Mouse (Mus musculus): ENCODE measurements around the gene Lsm7. TPM values are rescaled to one million over a fixed set of nuclear protein-coding genes. Genes with fewer than 3 reads are reported as not detected.

Gene Lsm7
- total and polyA plus RNA-seq, 3 experiments: 198 to 411 (median 374) TPM

DNA sequence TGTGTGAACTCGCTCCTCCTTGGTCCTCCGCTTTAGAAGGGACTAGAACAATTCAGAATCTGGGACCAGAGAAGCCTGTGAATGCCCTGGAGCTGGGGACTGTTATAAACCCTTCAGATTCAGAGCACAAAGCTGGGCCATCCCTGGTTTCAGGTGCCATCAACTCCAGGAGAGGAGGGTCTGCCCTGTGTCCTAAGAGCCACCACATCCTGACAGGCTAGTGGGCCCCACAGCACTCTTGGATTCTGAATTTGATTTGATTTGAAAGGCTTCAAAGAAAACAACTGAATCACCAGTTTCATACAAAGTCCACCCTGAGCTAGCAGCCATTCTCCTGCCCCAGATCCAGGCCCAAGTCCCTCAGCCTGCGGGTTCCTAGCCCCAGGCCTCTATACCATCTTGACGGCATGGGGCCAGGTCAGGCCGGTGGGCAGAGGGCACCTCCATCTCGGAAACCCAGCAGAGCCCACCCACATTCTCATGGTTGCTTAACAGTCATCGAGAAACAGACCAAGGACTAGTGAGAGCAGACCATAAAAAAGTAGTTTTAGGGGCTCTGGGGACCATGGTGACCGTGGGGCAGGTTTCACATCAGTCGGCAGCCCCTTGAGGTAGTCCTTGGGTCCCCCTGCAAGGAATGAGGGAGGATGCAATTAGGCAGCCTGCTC, 47.4 kb upstream of the Lsm7 start:
- peaks cover 49 to 84% of the 10 kb centered on the region in 2 experiments for H3K36me3 ChIP-seq (replicated peaks in 1 of 2; ENCODE audit: control insufficient read depth in 1 of 2, insufficient read depth in 1 of 2, low read length in 1 of 2)
- dilution Hi-C loops (cut with MboI; ENCODE audit: extremely low pct_ligation_motif_present, extremely low pct_unique_long_range_greater_than_20kb, low sequenced_read_pairs) (no loop called here), in situ Hi-C loops (cut with MboI; ENCODE audit: low pct_ligation_motif_present, low pct_unique_long_range_greater_than_20kb, low sequenced_read_pairs) (no loop called here)
- H3K9ac ChIP-seq (ENCODE audit: insufficient read depth, low read depth): no peak overlapping the region
- H3K4me1 ChIP-seq (ENCODE audit: control insufficient read depth in 1 of 2, insufficient read depth in 2 of 2): peaks cover 8 to 21% of the 10 kb centered on the region in 2 experiments; a peak in 3 of 4 replicates
- TF ChIP-seq MAFK (IDR thresholded peaks at IDR 0.05; ENCODE audit: insufficient replicate concordance, low read length) (no peak), RAD21 (IDR thresholded peaks at IDR 0.05; ENCODE audit: low read depth, low read length) (no peak), ETS1 (conservative IDR thresholded peaks at IDR 0.05; ENCODE audit: low read depth, low read length) (no peak), MYC (IDR thresholded peaks at IDR 0.05; ENCODE audit: low read depth, low read length) (no peak), HCFC1 (IDR thresholded peaks at IDR 0.05; ENCODE audit: low read depth, low read length) (no peak), SIN3A (IDR thresholded peaks at IDR 0.05; ENCODE audit: low read length) (no peak), E2F4 (IDR thresholded peaks at IDR 0.05; ENCODE audit: insufficient replicate concordance, low read depth, low read length) (no peak), ZMIZ1 (IDR thresholded peaks at IDR 0.05; ENCODE audit: low read depth, low read length) (no peak), MXI1 (IDR thresholded peaks at IDR 0.05; ENCODE audit: low read depth, low read length) (no peak), RCOR1 (conservative IDR thresholded peaks at IDR 0.05; ENCODE audit: low read depth, low read length) (no peak), KAT2A (IDR thresholded peaks at IDR 0.05; ENCODE audit: insufficient replicate concordance, low read length) (no peak), CHD1 (IDR thresholded peaks at IDR 0.05; ENCODE audit: low read depth, low read length) (no peak), USF1 (IDR thresholded peaks at IDR 0.05; ENCODE audit: low read depth, low read length) (no peak), BHLHE40 (IDR thresholded peaks at IDR 0.05; ENCODE audit: low read depth, low read length) (no peak), MAZ (IDR thresholded peaks at IDR 0.05; ENCODE audit: low read depth, low read length) (no peak), ELF1 (IDR thresholded peaks at IDR 0.05; ENCODE audit: low read depth, low read length) (no peak), JUND (conservative IDR thresholded peaks at IDR 0.05; ENCODE audit: low read depth, low read length) (no peak), PAX5 (IDR thresholded peaks at IDR 0.05; ENCODE audit: low read length) (no peak)
- H3K27me3 ChIP-seq (replicated peaks): no peaks in the 10 kb centered on the region
- no peaks in the 10 kb centered on the region for H3K9me3 ChIP-seq (replicated peaks; ENCODE audit: low read length)
- DNase-seq (ENCODE audit: extremely low read depth): no peak
- H3K4me2 ChIP-seq (ENCODE audit: insufficient read depth, low read depth, poor library complexity, severe bottlenecking): no peak overlapping the region
- no peak overlapping the region for H3K4me3 ChIP-seq (replicated peaks in 1 of 3; ENCODE audit: low read depth in 2 of 3, low read length in 2 of 3, poor library complexity in 1 of 3)
- no peak overlapping the region for H3K27ac ChIP-seq (ENCODE audit: insufficient read depth, low read depth)
- H3K79me2 ChIP-seq (replicated peaks; ENCODE audit: control insufficient read depth, extremely low read depth, insufficient read depth, poor library complexity, severe bottlenecking): peaks cover 10% of the 10 kb centered on the region; the same call in 1 of the 2 replicates

Measured in CH12.LX (cell line).